Mouse (Mus musculus) thymus, adult 2 months (tissue): ENCODE measurements around the gene Dnajc11. TPM values are rescaled to one million over a fixed set of nuclear protein-coding genes. Genes with fewer than 3 reads are reported as not detected.

Experiments
- DNase-seq: peaks from one replicate; pipeline ENCODE4 v3.0.0; 2021
- H3K27ac ChIP-seq: fragments of 200-500 bp; 2 replicates; pipeline ENCODE4 v1.5.1; 2012; ENCODE audit warnings: low read length, control low read depth; ENCODE audit not compliant: control insufficient read depth, insufficient read depth
- H3K27me3 ChIP-seq: fragments of 200-500 bp; 2 replicates; pipeline ENCODE4 v1.6.1; 2012; ENCODE audit warnings: mild to moderate bottlenecking, low read length, moderate library complexity, mixed read lengths; ENCODE audit not compliant: control insufficient read depth, insufficient read depth
- H3K36me3 ChIP-seq: fragments of 200-500 bp; 2 replicates; pipeline ENCODE4 v1.6.1; 2012; ENCODE audit warnings: mild to moderate bottlenecking, low read length, moderate library complexity; ENCODE audit not compliant: control insufficient read depth, insufficient read depth
- H3K4me1 ChIP-seq: fragments of 200-500 bp; replicated peaks from 2 replicates; pipeline ENCODE4 v1.6.1; 2012; ENCODE audit warnings: low read length; ENCODE audit not compliant: control insufficient read depth, insufficient read depth
- H3K4me3 ChIP-seq: fragments of 200-500 bp; 2 replicates; pipeline ENCODE4 v1.5.1; 2012; ENCODE audit warnings: mild to moderate bottlenecking, low read length, control low read depth, moderate library complexity; ENCODE audit not compliant: control insufficient read depth, insufficient read depth
- CTCF ChIP-seq: fragments of 200-500 bp; IDR thresholded peaks from 2 replicates; pipeline ENCODE4 v1.5.1; 2012; ENCODE audit warnings: mild to moderate bottlenecking, control low read depth, low read length, moderate library complexity, borderline replicate concordance; ENCODE audit not compliant: control insufficient read depth, poor library complexity, insufficient read depth; ENCODE audit errors: extremely low read depth
- POLR2A ChIP-seq: fragments of 200-500 bp; IDR thresholded peaks from 2 replicates; pipeline ENCODE4 v1.6.1; 2012; ENCODE audit warnings: mild to moderate bottlenecking, low read length, control low read depth, moderate library complexity; ENCODE audit not compliant: control insufficient read depth, poor library complexity, insufficient read depth; ENCODE audit errors: extremely low read depth
- WGBS: fragments of 180-500 bp; shearing (Covaris S2); methylation state at CpG from one replicate; pipeline ENCODE4 v1.1.7; 2018; 5-methylcytosine and 5-hydroxymethylcytosine counted together
- polyA plus RNA-seq: library from polyadenylated mRNA; depleted of rRNA; stranded (reverse); fragments of >200 nt; gene quantifications from 2 replicates; pipeline ENCODE4 v1.2.3, GENCODE M21; 2012

The Dnajc11 gene
- polyA plus RNA-seq, 1 experiment: 61.4 TPM

GRCm38 (mm10) chr4:151989110-151989488, 55.6 kb downstream of the Dnajc11 start:
- no peak overlapping the region for H3K27ac ChIP-seq
- peak overlapping the region; percentile 90; the same call in 1 of the 2 replicates for H3K4me3 ChIP-seq
- TF ChIP-seq CTCF (no peak), POLR2A (no peak)
- no peaks in the 10 kb centered on the region for H3K27me3 ChIP-seq
- no peak for DNase-seq
- WGBS: 51% methylated on average over 6 of the region's 6 CpGs
- peaks cover 29% of the 10 kb centered on the region for H3K4me1 ChIP-seq
- H3K36me3 ChIP-seq: peaks cover 9% of the 10 kb centered on the region; the same call in 1 of the 2 replicates

DNA sequence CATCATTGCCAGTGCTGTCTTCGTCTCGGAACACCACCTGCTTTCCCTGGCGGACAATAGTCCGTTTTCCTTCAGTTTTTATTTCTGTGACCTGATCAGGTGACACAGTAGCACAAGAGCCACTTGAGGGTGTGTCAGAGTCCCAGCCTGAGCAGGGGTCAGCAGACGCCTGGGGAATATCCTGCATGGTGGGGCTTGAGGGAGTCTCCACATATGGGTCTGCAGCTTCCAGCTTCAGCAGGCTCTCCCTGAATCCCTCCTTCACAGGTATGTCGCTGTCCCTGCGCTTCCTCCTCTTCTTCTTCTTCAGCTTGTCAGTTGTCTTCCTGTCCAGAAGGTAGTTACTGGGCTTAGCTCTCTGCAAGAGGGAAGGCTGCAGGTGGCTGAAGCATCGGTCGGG, 58.6 kb downstream of the Dnajc11 start:
- 97% methylated on average over 9 of the region's 9 CpGs for WGBS
- DNase-seq: no peak
- Histone ChIP-seq H3K4me1 (peaks cover 23% of the 10 kb centered on the region), H3K27ac (no peak overlapping the region), H3K4me3 (no peak overlapping the region), H3K27me3 (peaks cover 7% of the 10 kb centered on the region; the same call in 1 of the 2 replicates), H3K36me3 (peaks cover 9% of the 10 kb centered on the region; the same call in 1 of the 2 replicates)
- TF ChIP-seq CTCF: no peak
- no peak for TF ChIP-seq POLR2A

DNA sequence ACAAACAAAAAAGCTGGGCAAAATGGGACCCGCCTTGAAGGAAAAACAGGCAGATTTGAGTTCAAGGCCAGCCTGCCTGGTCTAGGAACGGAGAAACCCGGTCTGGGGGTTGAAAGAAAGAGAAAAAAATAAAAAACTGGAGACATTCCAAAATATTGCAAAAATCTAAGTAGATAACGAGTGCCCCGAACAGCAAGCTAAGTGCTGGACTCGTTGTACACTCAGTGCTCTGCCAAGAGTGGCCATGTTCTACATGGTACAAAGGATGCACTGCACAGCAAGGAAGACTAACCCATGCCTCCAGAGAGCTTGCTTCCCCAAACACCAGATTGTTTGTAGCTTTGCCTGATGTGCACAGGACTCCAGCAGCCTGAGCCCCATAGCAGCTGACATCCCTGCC, 59.5 kb downstream of the Dnajc11 start:
- 94% methylated on average over 6 of the region's 6 CpGs for WGBS
- no peak overlapping the region for H3K27ac ChIP-seq
- TF ChIP-seq POLR2A (no peak), CTCF (no peak)

GRCm38 (mm10) chr4:151994228-151995171, 61.0 kb downstream of the Dnajc11 start:
- H3K27me3 ChIP-seq: peaks cover 7% of the 10 kb centered on the region; the same call in 1 of the 2 replicates
- TF ChIP-seq CTCF: 0 out of 2 replicates have a peak, but pooled peaks have one; percentile 28
- TF ChIP-seq POLR2A: no peak
- H3K4me1 ChIP-seq: peaks cover 9% of the 10 kb centered on the region
- no peak for DNase-seq
- H3K4me3 ChIP-seq: peak overlapping the region; percentile 97
- H3K27ac ChIP-seq: no peak overlapping the region
- WGBS: 10% methylated on average over 61 of the region's 61 CpGs
- H3K36me3 ChIP-seq: peaks cover 9% of the 10 kb centered on the region; the same call in 1 of the 2 replicates

More for the DNA sequence above, 59.5 kb downstream of the Dnajc11 start:
- DNase-seq: no peak
- peaks cover 17% of the 10 kb centered on the region for H3K4me1 ChIP-seq
- H3K4me3 ChIP-seq: no peak overlapping the region
- H3K36me3 ChIP-seq: peaks cover 9% of the 10 kb centered on the region; the same call in 1 of the 2 replicates
- H3K27me3 ChIP-seq: peaks cover 7% of the 10 kb centered on the region; the same call in 1 of the 2 replicates

- WGBS: 1% methylated on average over 88 of the region's 111 CpGs
- peak overlapping the region; percentile 97 for H3K4me3 ChIP-seq
- TF ChIP-seq POLR2A (no peak), CTCF (peak; percentile 8; the same call in 1 of the 2 replicates)
- peaks cover 9% of the 10 kb centered on the region; the same call in 1 of the 2 replicates for H3K36me3 ChIP-seq
- peaks cover 7% of the 10 kb centered on the region; the same call in 1 of the 2 replicates for H3K27me3 ChIP-seq
- peak; percentile 58 for DNase-seq
- H3K27ac ChIP-seq: no peak overlapping the region
- peaks cover 9% of the 10 kb centered on the region for H3K4me1 ChIP-seq
Observed at GRCm38 (mm10) chr4:151995371-151996172, 62.1 kb downstream of the Dnajc11 start.

- peaks cover 7% of the 10 kb centered on the region; the same call in 1 of the 2 replicates for H3K27me3 ChIP-seq
- peak within 1 kb of the TSS; percentile 97 for H3K4me3 ChIP-seq
- peak; percentile 99 for DNase-seq
- peaks cover 4% of the 10 kb centered on the region; the same call in 1 of the 2 replicates for H3K36me3 ChIP-seq
- H3K27ac ChIP-seq: no peak within 1 kb of the TSS
- WGBS: under 1% methylated on average over 94 of the region's 94 CpGs
- peaks cover 9% of the 10 kb centered on the region for H3K4me1 ChIP-seq
- no peak for TF ChIP-seq POLR2A
- no peak; the same call in 1 of the 2 replicates for TF ChIP-seq CTCF
Observed at GRCm38 (mm10) chr4:151996173-151996950, 62.9 kb downstream of the Dnajc11 start, which contains the start of gene Phf13. Phf13 (minus strand) TSS chr4:151996258.
